Mouse (Mus musculus) testis, adult 2 months (tissue): ENCODE data around the gene Asf1b. TPM values are rescaled to one million over a fixed set of nuclear protein-coding genes. Genes with fewer than 3 reads are reported as not detected.
"Not testable (repeated sequence)": the region's sequence is repeated elsewhere in the genome, so short reads cannot be mapped to it uniquely, and the experiment has no call there.

ENCODE experiments used
- H3K27ac ChIP-seq: fragments of 200-500 bp; 2 replicates; pipeline ENCODE4 v1.5.1; 2012; ENCODE audit warnings: low read depth, low read length; ENCODE audit not compliant: control insufficient read depth, insufficient read depth
- H3K27me3 ChIP-seq: fragments of 200-500 bp; 2 replicates; pipeline ENCODE4 v1.6.1; 2012; ENCODE audit warnings: mild to moderate bottlenecking, low read length, moderate library complexity; ENCODE audit not compliant: control insufficient read depth, insufficient read depth
- H3K36me3 ChIP-seq: fragments of 200-500 bp; 2 replicates; pipeline ENCODE4 v1.6.1; 2012; ENCODE audit warnings: mild to moderate bottlenecking, low read length; ENCODE audit not compliant: control insufficient read depth, insufficient read depth
- H3K4me1 ChIP-seq: fragments of 200-500 bp; 2 replicates; pipeline ENCODE4 v1.6.1; 2012; ENCODE audit warnings: low read length; ENCODE audit not compliant: control insufficient read depth, insufficient read depth
- H3K4me3 ChIP-seq: fragments of 200-500 bp; 2 replicates; pipeline ENCODE4 v1.5.1; 2012; ENCODE audit warnings: low read depth, mild to moderate bottlenecking, low read length, moderate library complexity, mixed read lengths; ENCODE audit not compliant: control insufficient read depth
- CTCF ChIP-seq: fragments of 200-500 bp; IDR thresholded peaks from 2 replicates; pipeline ENCODE4 v1.5.1; 2012; ENCODE audit warnings: low read depth, mild to moderate bottlenecking, inconsistent platforms, low read length, moderate library complexity; ENCODE audit not compliant: control insufficient read depth, insufficient read depth, insufficient replicate concordance
- POLR2A ChIP-seq: fragments of 200-500 bp; IDR thresholded peaks from 2 replicates; pipeline ENCODE4 v1.6.1; 2012; ENCODE audit warnings: low read depth, mild to moderate bottlenecking, inconsistent platforms, low read length, moderate library complexity; ENCODE audit not compliant: control insufficient read depth
- polyA plus RNA-seq: library from polyadenylated mRNA; depleted of rRNA; stranded (reverse); fragments of >200 nt; gene quantifications from 2 replicates; pipeline ENCODE4 v1.2.3, GENCODE M21; 2012

The Asf1b gene
- polyA plus RNA-seq, 1 experiment, result 65.0 TPM

- Histone ChIP-seq H3K4me1 (peaks cover 6% of the 10 kb centered on the region), H3K27me3 (no peaks in the 10 kb centered on the region), H3K27ac (no peak overlapping the region), H3K4me3 (no peak overlapping the region), H3K36me3 (peaks cover 3% of the 10 kb centered on the region)
- no peak for TF ChIP-seq POLR2A
- no peak for TF ChIP-seq CTCF
Observed at GRCm38 (mm10) chr8:83982449-83982848, 27.1 kb downstream of the Asf1b start.

- H3K4me3 ChIP-seq, H3K27me3 ChIP-seq, H3K36me3 ChIP-seq, H3K4me1 ChIP-seq, H3K27ac ChIP-seq: not testable (repeated sequence)
Observed at GRCm38 (mm10) chr8:83983222-83983621, 27.9 kb downstream of the Asf1b start.

GRCm38 (mm10) chr8:83989243-83989642 lies 33.9 kb downstream of the Asf1b start:
- TF ChIP-seq POLR2A (no peak), CTCF (no peak)
- peaks cover 6% of the 10 kb centered on the region for H3K36me3 ChIP-seq
- no peaks in the 10 kb centered on the region for H3K4me1 ChIP-seq
- no peak overlapping the region for H3K4me3 ChIP-seq
- no peaks in the 10 kb centered on the region for H3K27me3 ChIP-seq
- H3K27ac ChIP-seq, result no peak overlapping the region

- TF ChIP-seq CTCF (no peak), POLR2A (no peak)
- Histone ChIP-seq H3K36me3 (peaks cover 6% of the 10 kb centered on the region), H3K4me1 (no peaks in the 10 kb centered on the region), H3K27me3 (no peaks in the 10 kb centered on the region), H3K27ac (no peak overlapping the region), H3K4me3 (no peak overlapping the region)
Observed at GRCm38 (mm10) chr8:83990170-83990569, 34.9 kb downstream of the Asf1b start.

GRCm38 (mm10) chr8:83992488-83992887 lies 37.2 kb downstream of the Asf1b start:
- H3K36me3 ChIP-seq, result peaks cover 5% of the 10 kb centered on the region
- TF ChIP-seq POLR2A (no peak), CTCF (no peak)

GRCm38 (mm10) chr8:83994030-83994429 lies 38.7 kb downstream of the Asf1b start:
- no peak overlapping the region for H3K4me3 ChIP-seq
- H3K4me1 ChIP-seq, result peaks cover 17% of the 10 kb centered on the region
- no peak overlapping the region for H3K27ac ChIP-seq
- TF ChIP-seq CTCF (no peak), POLR2A (no peak)
- H3K27me3 ChIP-seq, result no peaks in the 10 kb centered on the region
- H3K36me3 ChIP-seq, result peaks cover 5% of the 10 kb centered on the region

More at GRCm38 (mm10) chr8:83992488-83992887, 37.2 kb downstream of the Asf1b start:
- Histone ChIP-seq H3K27me3 (no peaks in the 10 kb centered on the region), H3K4me3 (no peak overlapping the region), H3K4me1 (peaks cover 9% of the 10 kb centered on the region), H3K27ac (no peak overlapping the region)

GRCm38 (mm10) chr8:83995973-83996372 lies 40.7 kb downstream of the Asf1b start:
- Histone ChIP-seq H3K4me3 (no peak overlapping the region), H3K27me3 (no peaks in the 10 kb centered on the region), H3K27ac (no peak overlapping the region), H3K4me1 (peaks cover 21% of the 10 kb centered on the region), H3K36me3 (peaks cover 5% of the 10 kb centered on the region)
- TF ChIP-seq POLR2A, result no peak
- TF ChIP-seq CTCF, result no peak
